In genomic region chr7:75644585-75644984, GRCm38 (mm10) we compare ENCODE assay signal across 10 mouse cellular contexts.
A peak's percentile ranks its signal among the peaks of the same experiment; 100 is the strongest.
DNase-seq lines count a peak whose midpoint lies in the region; ATAC-seq and TF ChIP-seq lines count a peak whose summit lies in the region.
"Had no signal": no experiment of that assay in that cellular context is flagged by ENCODE, and none has a peak within 500 bp of the region (broad histone marks: within the 10 kb centered on the region; RNA-seq: fewer than 3 reads in every experiment).

No protein-coding gene starts in this region.

- 0 out of 2 replicates have a peak overlapping the region, but pooled peaks have one; percentile 2 for H3K9ac ChIP-seq in heart, embryonic 16.5 days (ENCODE audit: low read length)
- H3K9ac ChIP-seq in limb, embryonic 15.5 days = no peak overlapping the region
- H3K9ac ChIP-seq: lung, embryonic 15.5 days had no signal

- no peak overlapping the region for H3K27ac ChIP-seq in heart, embryonic 16.5 days (ENCODE audit: low read length)
- H3K27ac ChIP-seq in embryonic facial prominence, embryonic 10.5 days (replicated peaks) = no peak overlapping the region
- no peak overlapping the region for H3K27ac ChIP-seq in limb, embryonic 15.5 days

- H3K27me3 ChIP-seq in heart, embryonic 16.5 days (ENCODE audit: control insufficient read depth, insufficient read depth, low read length) = no peaks in the 10 kb centered on the region
- no peaks in the 10 kb centered on the region for H3K27me3 ChIP-seq in C2C12 (ENCODE audit: control insufficient read depth, insufficient read depth, insufficient read length)
- H3K27me3 ChIP-seq in embryonic facial prominence, embryonic 10.5 days (replicated peaks; ENCODE audit: low read depth, poor library complexity, severe bottlenecking) = no peaks in the 10 kb centered on the region
- H3K27me3 ChIP-seq in limb, embryonic 15.5 days = no peaks in the 10 kb centered on the region
- H3K27me3 ChIP-seq: lung, embryonic 15.5 days had no signal

- intact Hi-C loops in heart, postnatal 14 days (cut with DNase I) = loop anchor here (5.0 kb wide), 3 partner anchors 43 to 93 kb away; no protein-coding TSS in a partner anchor

- no peak for DNase-seq in heart, postnatal 14 days
- DNase-seq in embryonic facial prominence, embryonic 10.5 days (ENCODE audit: low spot score) = no peak
- no peak for DNase-seq in cerebellum, adult 11 months
- no peak for DNase-seq in testis, postnatal 14 days (ENCODE audit: low spot score)
- DNase-seq in frontal cortex, postnatal 10 days (ENCODE audit: low spot score in 2 of 2) = no peak
- DNase-seq: right cerebral cortex, adult 18-20 months had no signal

- peak overlapping the region; percentile 31 for H3K4me2 ChIP-seq in heart, embryonic 16.5 days (ENCODE audit: low read depth, low read length)
- peak overlapping the region; percentile 44 for H3K4me2 ChIP-seq in limb, embryonic 15.5 days
- H3K4me2 ChIP-seq: lung, embryonic 15.5 days had no signal

- H3K79me2 ChIP-seq in C2C12 (ENCODE audit: control insufficient read depth, insufficient read depth) = peaks cover 58% of the 10 kb centered on the region

- no peak for TF ChIP-seq CTCF in C2C12 (IDR thresholded peaks at IDR 0.05; ENCODE audit: control insufficient read depth, insufficient read depth, insufficient read length)

- H3K4me1 ChIP-seq in heart, embryonic 16.5 days (ENCODE audit: control insufficient read depth, insufficient read depth, low read length) = peaks cover 41% of the 10 kb centered on the region
- H3K4me1 ChIP-seq in embryonic facial prominence, embryonic 10.5 days = peaks cover 62% of the 10 kb centered on the region
- H3K4me1 ChIP-seq in limb, embryonic 15.5 days = peaks cover 29% of the 10 kb centered on the region

- H3K36me3 ChIP-seq in heart, embryonic 16.5 days (ENCODE audit: control insufficient read depth, insufficient read depth) = no peaks in the 10 kb centered on the region
- no peaks in the 10 kb centered on the region for H3K36me3 ChIP-seq in C2C12 (ENCODE audit: control insufficient read depth, insufficient read depth)
- no peaks in the 10 kb centered on the region for H3K36me3 ChIP-seq in embryonic facial prominence, embryonic 10.5 days (replicated peaks)
- no peaks in the 10 kb centered on the region for H3K36me3 ChIP-seq in limb, embryonic 15.5 days
- H3K36me3 ChIP-seq: lung, embryonic 15.5 days had no signal

- H3ac ChIP-seq in C2C12 (ENCODE audit: control insufficient read depth, insufficient read length, low read depth) = no peak overlapping the region

- peaks cover 8% of the 10 kb centered on the region for H3K79me3 ChIP-seq in C2C12 (ENCODE audit: low read depth)

- WGBS in heart, embryonic 16.5 days = 63% methylated on average over 2 of the region's 2 CpGs
- WGBS in embryonic facial prominence, embryonic 10.5 days = 81% methylated on average over 2 of the region's 2 CpGs
- 48% methylated on average over 2 of the region's 2 CpGs for WGBS in limb, embryonic 15.5 days

- H3K4me3 ChIP-seq in heart, embryonic 16.5 days (ENCODE audit: low read length) = peak overlapping the region; percentile 33
- H3K4me3 ChIP-seq in C2C12 (ENCODE audit: insufficient read depth, poor library complexity, severe bottlenecking) = peak overlapping the region; percentile 23
- peak overlapping the region; percentile 6; the same call in 1 of the 2 replicates for H3K4me3 ChIP-seq in embryonic facial prominence, embryonic 10.5 days
- H3K4me3 ChIP-seq in limb, embryonic 15.5 days = peak overlapping the region; percentile 32
- H3K4me3 ChIP-seq: lung, embryonic 15.5 days had no signal

- ATAC-seq in heart, embryonic 16.5 days (replicated peaks; ENCODE audit: extremely low read depth, insufficient read depth, low FRiP score) = no peak
- ATAC-seq in limb, embryonic 15.5 days (ENCODE audit: insufficient number of reproducible peaks, low FRiP score, low TSS enrichment, low read depth) = no peak

- H3K9me3 ChIP-seq in heart, embryonic 16.5 days (replicated peaks; ENCODE audit: control insufficient read depth, low read length) = no peaks in the 10 kb centered on the region
- H3K9me3 ChIP-seq in embryonic facial prominence, embryonic 10.5 days = no peaks in the 10 kb centered on the region
- no peaks in the 10 kb centered on the region for H3K9me3 ChIP-seq in limb, embryonic 15.5 days
- H3K9me3 ChIP-seq: lung, embryonic 15.5 days had no signal

TF ChIP-seq in C2C12, 6 proteins besides CTCF, POLR2A, EP300 and RAD21:
- TF ChIP-seq MYOD1 (IDR thresholded peaks at IDR 0.05; ENCODE audit: control insufficient read depth, insufficient read length, low read depth) (no peak), MYOG (IDR thresholded peaks at IDR 0.05; ENCODE audit: control insufficient read depth, extremely low read depth, insufficient read length) (no peak), FOSL1 (IDR thresholded peaks at IDR 0.05; ENCODE audit: insufficient read depth, low read length, poor library complexity, severe bottlenecking) (no peak), USF1 (IDR thresholded peaks at IDR 0.05; ENCODE audit: low read depth) (no peak), MAX (IDR thresholded peaks at IDR 0.05) (no peak), CEBPB (IDR thresholded peaks at IDR 0.05; ENCODE audit: low read depth) (no peak)
